Mouse (Mus musculus) adrenal gland, adult 18-20 months (tissue): ENCODE data around the gene Unc13b. TPM values are rescaled to one million over a fixed set of nuclear protein-coding genes. Genes with fewer than 3 reads are reported as not detected.

Experiments used
- DNase-seq, 2 experiments: peaks; one replicate each; pipeline ENCODE4 v3.0.0; 2021 to 2022; ENCODE audit warnings: low spot score in 2 of 2
- long read RNA-seq, 2 experiments: library from polyadenylated mRNA; stranded (forward); transcript quantifications; one replicate each; pipeline ENCODE4 v2.0.0; 2021
- total RNA-seq, 2 experiments: library from RNA; stranded (reverse); gene quantifications; 1 replicate in 1 of 2; 2 replicates in 1 of 2; pipeline ENCODE4 v1.2.3; 2021

Unc13b gene
- 10 to 100 TPM; 12.9 to 15.8 TPM for total RNA-seq
- long read RNA-seq, experiment 1, partial matches to known transcripts, result 0 of 2 reads
- long read RNA-seq, experiment 1, other reads (novel, unspliced or antisense), result 1 of 2 reads
- long read RNA-seq, experiment 2, full-length matches to known transcripts, result 1 of 5 reads
- long read RNA-seq, experiment 2, partial matches to known transcripts, result 3 of 5 reads
- long read RNA-seq, experiment 2, other reads (novel, unspliced or antisense), result 1 of 5 reads

- DNase-seq, result peak; percentile 86 to 89
These were observed at the start of gene Unc13b for GRCm38 (mm10) chr4:43058753-43059654. Gene Unc13b, plus strand, starts transcription at chr4:43058953.

GRCm38 (mm10) chr4:43010161-43011038, 48.4 kb upstream of the Unc13b start, which contains the start of gene Fancg:
Gene Fancg, minus strand, starts transcription at chr4:43010506.
- DNase-seq, result peak; percentile 75 to 76

GRCm38 (mm10) chr4:43012091-43012490, 46.7 kb upstream of the Unc13b start:
- DNase-seq, result no peak

DNA sequence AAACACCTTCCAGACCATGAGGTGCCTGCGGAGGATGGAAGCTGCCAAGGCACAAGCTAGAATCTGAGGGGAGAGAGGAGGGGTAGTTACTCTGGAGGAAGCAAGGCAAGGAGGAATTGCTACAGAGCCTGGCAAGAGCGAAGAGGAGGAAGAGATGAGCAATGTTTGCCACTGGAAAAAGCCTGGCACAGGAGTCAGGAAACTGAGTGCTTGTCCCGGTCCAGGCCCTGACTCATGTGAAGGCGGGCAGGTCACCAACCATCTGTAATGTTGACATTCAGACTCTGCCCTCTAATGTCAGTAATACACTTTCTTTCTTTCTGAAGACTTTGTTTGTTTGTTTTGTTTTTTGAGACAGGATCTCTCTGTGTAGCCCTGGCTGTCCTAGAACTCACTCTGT, 40.6 kb upstream of the Unc13b start:
- no peak for DNase-seq

DNA sequence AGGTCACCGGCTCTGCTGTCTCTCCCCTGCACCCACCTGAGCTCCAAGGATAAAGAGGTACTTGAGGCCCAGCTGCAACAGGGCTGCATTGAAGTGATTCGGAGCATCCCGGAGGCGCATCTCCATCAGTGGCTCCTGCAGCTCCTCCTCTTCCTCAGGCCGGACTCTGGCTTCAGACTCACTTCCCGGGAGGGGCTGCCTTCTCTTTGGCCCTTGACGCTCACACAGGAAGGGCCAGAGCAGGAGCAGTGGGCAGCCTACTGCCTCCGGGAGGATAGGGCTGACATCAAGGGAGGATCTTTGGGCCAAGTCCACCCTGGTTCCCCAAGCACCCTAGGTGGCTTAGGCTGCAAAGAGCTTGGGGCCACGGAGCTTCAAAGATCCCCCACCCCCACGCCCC, 39.6 kb upstream of the Unc13b start:
- DNase-seq, result no peak

DNA sequence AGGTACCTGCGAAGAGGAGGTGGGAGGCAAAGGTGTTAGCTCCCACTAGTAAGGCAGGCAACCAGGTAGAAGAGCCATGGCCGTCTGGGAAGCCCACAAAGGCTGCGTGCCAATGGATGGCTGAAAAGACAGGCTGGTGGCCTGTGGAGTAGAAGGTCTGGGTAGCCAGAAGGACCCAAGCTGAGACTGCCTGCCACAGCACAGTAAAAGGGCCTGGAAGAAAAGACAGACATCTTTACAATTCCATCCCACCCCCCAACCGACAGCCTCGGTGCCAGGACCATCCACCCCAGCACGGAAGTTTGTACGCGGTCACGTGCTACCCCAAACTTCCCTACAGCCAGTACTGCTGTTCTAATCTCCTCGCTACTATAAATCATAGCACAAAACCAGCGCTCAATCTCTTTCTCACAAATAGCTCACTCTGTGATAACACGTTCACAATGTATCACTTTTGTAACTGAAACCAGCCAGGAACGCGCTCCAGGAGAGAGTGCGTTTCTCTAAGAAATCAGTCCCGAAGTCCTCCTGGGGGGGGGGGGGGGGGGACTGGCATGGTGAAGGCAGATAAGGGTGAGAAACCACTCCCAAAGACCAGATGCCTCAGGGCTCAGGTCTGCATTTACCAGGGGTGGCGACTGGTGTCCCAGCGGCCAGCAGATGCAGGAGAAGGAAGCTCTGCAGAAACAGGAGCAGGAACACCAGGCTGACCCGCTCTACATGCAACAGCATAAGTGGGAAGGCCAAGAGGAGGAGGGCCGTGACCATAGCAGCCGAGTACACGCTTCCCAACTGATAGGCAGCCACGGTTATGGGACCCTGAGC, 38.9 kb upstream of the Unc13b start:
- no peak for DNase-seq

GRCm38 (mm10) chr4:43020876-43021275, 37.9 kb upstream of the Unc13b start:
- no peak for DNase-seq

- no peak for DNase-seq
These were observed 37.4 kb upstream of the Unc13b start for GRCm38 (mm10) chr4:43021341-43021740.

DNA sequence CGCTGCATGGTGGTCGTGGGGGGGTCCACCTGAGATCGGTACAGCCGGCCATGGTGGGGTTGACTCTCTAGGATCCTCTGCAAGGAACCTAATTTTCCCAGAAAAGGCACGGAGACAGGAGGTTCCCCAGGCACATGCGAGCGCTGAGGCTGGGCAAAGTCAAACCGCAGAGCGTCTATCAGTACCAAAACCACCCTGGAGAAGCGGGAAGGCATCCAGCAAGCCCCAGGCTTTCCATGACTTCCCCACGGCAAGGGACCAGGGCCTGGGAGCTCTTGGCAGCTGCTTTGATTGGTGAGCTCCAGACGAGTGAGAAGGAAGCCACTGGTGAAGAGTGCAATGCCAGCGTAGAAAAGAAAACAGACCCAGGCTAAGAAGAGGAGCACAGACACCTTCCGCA, 34.1 kb upstream of the Unc13b start:
- no peak for DNase-seq

- DNase-seq, result peak; percentile 89 to 92
These were observed 33.4 kb upstream of the Unc13b start, which contains the start of gene Pigo for GRCm38 (mm10) chr4:43025084-43025960. Gene Pigo, minus strand, starts transcription at chr4:43025819.

- no peak for DNase-seq
These were observed 29.6 kb upstream of the Unc13b start for GRCm38 (mm10) chr4:43029121-43029520.

GRCm38 (mm10) chr4:43029749-43030148, 29.0 kb upstream of the Unc13b start:
- DNase-seq, result no peak

DNA sequence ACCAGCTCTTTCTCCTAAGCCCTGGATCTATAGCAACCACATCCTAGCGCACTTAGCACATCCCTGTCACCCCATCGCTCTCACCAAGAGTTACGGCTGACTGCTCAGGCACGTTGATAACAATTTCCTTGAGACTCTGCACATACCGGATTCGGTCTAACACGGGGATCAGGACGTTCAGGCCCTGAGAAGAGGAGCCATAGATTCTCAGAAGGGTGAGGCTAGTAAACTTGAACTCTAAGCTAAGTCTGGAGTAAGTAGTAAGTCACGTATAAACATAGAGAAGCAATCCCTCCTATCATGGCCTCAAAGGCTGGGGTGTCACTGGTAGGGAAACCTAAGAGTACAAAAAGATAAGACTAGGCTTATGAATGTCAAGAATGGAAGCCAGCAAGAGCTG, 28.4 kb upstream of the Unc13b start:
- no peak for DNase-seq

DNA sequence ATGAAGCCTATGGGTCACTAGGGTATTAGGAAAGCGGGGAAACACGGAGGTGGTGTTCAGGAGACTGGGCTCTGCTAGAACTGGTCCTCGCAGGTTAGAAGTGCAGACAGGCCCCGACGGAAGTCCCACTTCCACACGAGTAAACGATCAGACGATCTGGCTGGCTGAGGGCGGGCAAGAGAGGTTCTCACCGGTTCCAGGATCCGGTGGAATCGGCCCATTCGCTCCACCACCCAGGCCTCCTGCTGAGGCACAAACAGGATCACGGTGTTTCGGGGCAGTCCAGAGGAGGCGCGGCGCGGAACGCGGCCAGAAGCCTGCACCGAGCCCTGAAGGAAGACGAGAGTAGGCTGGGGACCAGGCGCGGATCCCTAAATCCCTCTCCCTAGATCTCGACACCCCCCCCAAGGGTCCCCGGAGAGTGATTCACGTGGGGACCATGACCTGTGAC, 27.9 kb upstream of the Unc13b start:
- peak in 1 of 2 experiments; percentile 49 for DNase-seq

DNA sequence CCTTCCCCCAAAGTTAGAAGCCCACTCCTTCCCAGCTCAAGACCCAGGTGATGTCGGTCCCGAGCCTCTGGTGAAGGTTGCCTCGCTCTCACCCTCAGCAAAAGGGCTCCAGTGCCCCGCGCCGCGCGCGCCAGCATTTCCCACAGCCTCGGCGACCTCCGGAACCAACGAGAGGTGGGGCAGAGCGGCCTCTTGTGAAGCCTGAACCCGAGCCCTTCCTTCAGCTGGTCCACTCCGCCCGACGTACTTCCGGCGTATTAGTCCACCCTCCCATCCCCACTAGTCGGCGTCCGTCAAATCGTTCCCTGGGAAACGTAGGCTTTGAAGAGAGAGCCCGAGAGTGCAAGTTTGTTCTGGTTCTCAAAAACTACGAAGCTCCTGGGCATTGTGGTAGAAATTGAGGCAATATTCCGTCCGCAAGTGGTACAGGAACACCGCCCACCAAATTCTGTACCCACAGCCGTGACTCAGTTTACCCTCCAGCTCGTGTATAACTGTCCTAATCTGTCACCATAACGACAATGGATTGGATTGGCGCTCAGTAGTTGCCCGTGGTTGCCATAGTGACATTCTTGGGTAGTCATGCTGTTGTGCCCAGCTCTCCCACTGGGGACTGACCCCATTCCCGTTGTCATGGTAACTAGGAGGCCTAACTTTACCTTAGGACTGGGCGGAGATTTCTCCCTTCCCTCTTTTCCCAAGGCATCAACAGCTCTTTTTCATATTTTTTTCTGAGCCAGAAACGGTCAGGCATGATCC, 27.3 kb upstream of the Unc13b start, which contains the start of gene Stoml2:
Gene Stoml2 (minus strand): TSS at position 474 of the 759 bp plus-strand sequence.
- DNase-seq, result peak; percentile 83 to 85

DNA sequence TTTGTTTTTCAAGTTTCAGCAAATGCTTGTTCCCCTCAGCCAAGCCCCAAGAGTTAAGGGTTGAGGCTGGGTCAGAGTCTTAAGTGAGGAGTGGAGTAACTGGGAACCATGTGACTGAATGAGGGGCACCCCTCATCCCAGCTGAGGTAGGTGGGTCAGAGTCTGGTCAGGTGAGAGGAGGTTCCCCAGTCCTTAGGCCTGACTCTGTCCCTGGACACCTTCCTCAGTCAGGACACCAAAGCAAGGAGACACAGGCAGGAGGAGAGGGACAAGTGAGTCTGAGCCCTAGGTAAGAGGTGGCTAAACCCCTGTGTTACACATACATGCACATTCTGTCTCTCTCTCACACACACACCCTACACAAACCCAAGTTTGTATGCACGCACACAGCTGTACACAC, 26.3 kb upstream of the Unc13b start:
- no peak for DNase-seq

DNA sequence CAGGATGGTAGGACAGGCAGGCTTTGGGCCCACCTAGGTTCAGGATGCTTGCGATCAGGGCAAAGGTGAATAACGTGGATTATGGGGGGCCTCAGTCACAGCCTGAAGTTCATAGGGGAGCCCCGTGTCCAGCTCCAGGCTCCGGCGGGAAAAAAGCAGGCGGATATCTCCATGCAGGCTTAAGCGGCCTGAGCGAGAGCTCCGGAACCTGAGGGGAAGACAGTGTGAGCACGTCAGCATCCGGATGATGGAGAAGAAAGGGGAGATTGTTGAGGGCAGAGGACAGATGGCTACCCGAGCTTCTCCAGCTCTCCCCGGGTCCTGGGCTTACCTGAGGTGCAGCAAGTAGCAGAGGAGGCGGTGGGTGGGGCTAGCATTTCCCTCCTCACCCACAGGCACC, 25.3 kb upstream of the Unc13b start:
- no peak for DNase-seq

- DNase-seq, result no peak
These were observed 22.9 kb upstream of the Unc13b start for GRCm38 (mm10) chr4:43035851-43036250.
